Mouse (Mus musculus) kidney, adult 11 months (tissue): ENCODE results near the gene Dph7.
A peak's percentile ranks its signal among the peaks of the same experiment; 100 is the strongest.

Source experiments
- DNase-seq: peaks from one replicate; pipeline ENCODE4 v3.0.0; 2022

The Dph7 gene

GRCm38 (mm10) chr2:24974452-24974851, 12.3 kb downstream of the Dph7 start:
- peak; percentile 27 for DNase-seq

DNA sequence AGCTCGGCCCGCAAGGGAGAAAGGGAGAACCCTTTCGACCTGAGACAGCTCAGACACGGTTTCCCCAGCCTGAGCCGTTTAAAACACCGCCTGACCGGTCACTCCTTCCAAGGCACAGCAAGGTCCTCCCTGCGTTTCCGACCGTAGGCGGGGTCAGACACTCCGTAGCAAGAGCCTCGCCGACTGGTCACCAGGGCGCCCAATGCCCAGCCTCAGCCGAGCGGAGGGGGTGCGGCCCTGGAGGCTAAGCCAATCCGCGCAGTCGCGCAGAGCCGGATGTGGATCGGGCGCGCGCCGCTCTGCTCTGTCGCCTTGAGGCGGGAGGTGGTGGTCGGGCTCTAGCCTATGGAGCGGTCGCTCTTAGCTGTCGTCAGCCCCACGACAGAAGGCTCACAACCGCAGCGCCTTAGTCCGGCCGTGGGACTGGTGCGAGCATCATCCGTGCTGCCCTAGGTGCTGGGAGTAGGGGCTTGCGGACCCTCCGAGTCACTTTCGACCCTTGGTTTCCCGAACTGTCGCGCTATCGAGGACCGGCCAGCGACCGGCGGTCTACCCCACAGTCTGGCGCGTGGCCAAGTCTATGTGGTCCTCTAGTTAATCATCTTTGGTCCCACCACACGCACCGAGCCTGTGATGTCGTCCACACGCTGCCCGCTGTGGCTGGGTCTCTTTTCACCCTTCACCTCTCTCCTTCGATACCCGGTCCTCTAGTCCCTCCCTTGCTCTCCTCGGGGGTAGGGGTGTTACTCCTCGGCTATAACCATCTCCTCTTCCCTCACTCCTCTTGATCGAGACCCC, 12.9 kb downstream of the Dph7 start, which contains the start of gene Mrpl41:
TSS of gene Mrpl41 (minus strand) at position 193 of the 798 bp plus-strand sequence.
- peak; percentile 97 for DNase-seq

- peak; percentile 86 for DNase-seq
These were observed 13.6 kb downstream of the Dph7 start, which contains the start of gene Pnpla7 for GRCm38 (mm10) chr2:24975704-24976297. Gene Pnpla7 (plus strand): TSS chr2:24976033.

GRCm38 (mm10) chr2:24976960-24977359, 14.8 kb downstream of the Dph7 start:
- DNase-seq: no peak

- no peak for DNase-seq
These were observed 25.6 kb downstream of the Dph7 start for GRCm38 (mm10) chr2:24987762-24988161.

GRCm38 (mm10) chr2:24995332-24995731, 33.1 kb downstream of the Dph7 start:
- DNase-seq: no peak

DNA sequence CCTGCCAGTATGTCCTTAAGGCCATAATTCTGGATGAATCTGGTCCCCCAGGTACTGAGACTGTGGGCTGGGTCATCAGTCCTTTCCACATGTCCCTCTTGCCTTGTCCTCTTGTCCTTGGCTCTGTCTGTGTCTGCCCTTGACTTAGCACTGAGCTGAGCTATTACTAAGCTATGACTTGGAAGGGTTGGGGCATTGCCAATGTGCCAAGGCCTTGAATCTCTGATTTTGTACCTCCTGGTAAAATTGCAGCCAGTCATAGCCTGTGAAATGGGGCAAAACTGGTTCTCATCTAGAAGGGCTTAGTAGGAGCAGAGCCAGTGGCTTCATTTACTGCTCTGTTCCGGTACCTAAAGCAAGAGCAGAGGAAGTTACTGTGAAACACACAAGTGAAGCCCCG, 34.3 kb downstream of the Dph7 start:
- no peak for DNase-seq

DNA sequence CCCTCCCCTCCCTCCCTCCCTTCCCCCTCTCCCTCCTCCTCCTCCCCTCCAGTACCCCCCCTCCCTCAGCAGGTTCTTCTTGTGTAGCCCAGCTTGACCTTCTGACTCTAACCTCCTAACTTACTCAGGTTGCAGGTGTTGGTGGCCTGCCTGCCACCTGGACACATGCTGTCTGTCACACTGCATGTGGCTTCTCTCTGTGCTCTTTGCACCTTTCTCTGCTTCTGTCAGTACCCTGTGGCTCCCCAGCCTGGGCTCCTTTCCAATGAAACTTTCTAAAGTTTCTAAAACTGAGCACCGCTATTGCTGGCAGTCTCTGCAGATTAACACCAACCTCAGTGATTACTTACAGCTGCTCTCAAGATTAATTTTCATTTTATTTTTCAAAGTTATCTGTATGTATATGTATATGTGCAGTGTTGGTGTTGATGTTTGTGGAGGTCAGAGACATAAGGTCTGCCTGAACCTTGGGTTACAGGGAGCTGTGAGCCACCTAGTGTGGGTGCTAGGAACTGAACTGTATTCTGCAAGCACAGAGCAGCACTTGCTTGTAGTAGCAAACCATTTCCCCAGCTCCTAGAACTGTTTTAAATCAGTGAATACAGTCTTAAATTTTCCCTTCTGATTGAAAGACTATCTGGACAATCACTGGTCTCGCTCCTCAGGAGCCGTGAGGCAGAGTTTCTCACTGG, 38.5 kb downstream of the Dph7 start:
- peak; percentile 18 for DNase-seq

DNA sequence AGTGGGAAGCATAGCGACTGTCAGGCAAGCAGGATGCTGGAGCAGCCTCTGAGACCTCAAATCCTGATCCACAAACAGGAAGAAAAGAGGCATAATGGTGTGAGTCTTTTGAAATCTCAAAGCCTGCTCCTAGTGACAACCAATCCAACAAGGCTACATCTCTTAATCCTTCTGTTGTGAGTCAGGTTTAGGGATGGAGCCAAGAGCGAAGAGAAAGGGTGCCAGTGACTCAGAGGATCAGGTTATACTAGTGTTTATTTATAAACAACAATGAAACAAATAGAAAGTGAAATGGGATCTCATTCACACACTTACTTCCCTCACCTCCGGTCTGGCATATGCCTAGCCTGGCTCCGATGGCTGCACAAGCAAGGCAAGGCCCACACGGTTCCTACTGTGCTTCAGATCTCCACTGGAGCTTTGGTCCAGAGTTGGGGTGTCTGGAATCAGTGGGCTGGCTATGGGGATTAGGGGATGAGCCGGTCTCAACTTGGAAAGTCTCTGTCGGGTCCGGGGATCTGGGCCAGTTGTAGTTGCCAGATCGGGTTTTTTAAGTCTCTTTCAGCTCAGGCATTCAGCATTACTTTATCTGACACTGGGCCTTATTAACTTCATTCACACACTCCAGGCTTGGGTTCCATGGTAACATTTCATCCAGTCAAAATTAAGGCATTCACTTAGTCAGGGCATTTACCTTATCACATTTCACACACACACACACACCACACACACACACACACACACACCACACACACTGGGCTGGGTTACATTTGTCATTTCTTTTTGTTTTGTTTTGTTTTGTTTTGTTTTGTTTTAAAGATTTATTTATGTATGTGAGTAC, 42.0 kb downstream of the Dph7 start:
- no peak for DNase-seq

DNA sequence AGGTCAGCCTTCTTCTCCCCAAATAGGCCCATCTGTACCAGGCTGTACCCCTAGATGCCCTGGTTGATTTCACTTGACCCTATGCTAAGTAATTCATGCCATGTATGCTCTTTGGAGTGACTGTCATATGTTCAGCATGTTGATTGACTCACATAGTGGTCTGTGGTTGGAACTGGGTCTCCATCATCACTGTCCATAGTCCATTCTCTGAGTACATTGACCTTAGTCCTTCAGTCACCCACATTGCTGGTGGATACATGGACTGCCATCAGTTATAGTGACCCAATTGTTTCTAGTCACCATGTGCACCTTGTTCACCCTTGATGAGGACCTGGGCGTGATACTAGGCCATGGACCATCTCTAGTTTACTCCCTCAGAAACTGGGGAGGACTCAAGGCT, 44.6 kb downstream of the Dph7 start:
- no peak for DNase-seq

- DNase-seq: no peak
These were observed 46.0 kb downstream of the Dph7 start for GRCm38 (mm10) chr2:25008250-25008649.
